In genomic region chr14:13961401-13962112, GRCm38 (mm10) we compare ENCODE assay signal across 8 mouse cellular contexts. TPM values are rescaled to one million over a fixed set of nuclear protein-coding genes. Genes with fewer than 3 reads are reported as not detected.
A peak's percentile ranks its signal among the peaks of the same experiment; 100 is the strongest.
DNase-seq lines count a peak whose midpoint lies in the region; ATAC-seq and TF ChIP-seq lines count a peak whose summit lies in the region.

TSS of gene Atxn7 (plus strand) at chr14:13961440.
TSS of gene Thoc7 (minus strand) at chr14:13961852.

- peak; percentile 52 for DNase-seq in neural tube, embryonic 11.5 days (ENCODE audit: low spot score)
- DNase-seq in thymus, adult 18-20 months: peak; percentile 36 to 44

- no peaks in the 10 kb centered on the region for H3K4me1 ChIP-seq in bone marrow, adult 2 months (ENCODE audit: control insufficient read depth, insufficient read depth, low read length)
- peaks cover 17% of the 10 kb centered on the region; the same call in 1 of the 2 replicates for H3K4me1 ChIP-seq in heart, embryonic 12.5 days (replicated peaks)
- H3K4me1 ChIP-seq in kidney, embryonic 16.5 days (ENCODE audit: insufficient read depth, low read length): peaks cover 15% of the 10 kb centered on the region
- H3K4me1 ChIP-seq in liver, embryonic 15.5 days (replicated peaks): peaks cover 40% of the 10 kb centered on the region
- peaks cover 4% of the 10 kb centered on the region for H3K4me1 ChIP-seq in neural tube, embryonic 11.5 days (ENCODE audit: control insufficient read depth, insufficient read depth, low read length)

- peak within 1 kb of the TSS; percentile 85 for H3K4me3 ChIP-seq in bone marrow, adult 2 months (replicated peaks; ENCODE audit: control insufficient read depth, low read depth, low read length)
- H3K4me3 ChIP-seq in heart, embryonic 12.5 days: peak within 1 kb of the TSS; percentile 97
- H3K4me3 ChIP-seq in kidney, embryonic 16.5 days (ENCODE audit: low read length): peak within 1 kb of the TSS; percentile 88
- H3K4me3 ChIP-seq in liver, embryonic 15.5 days (replicated peaks): peak within 1 kb of the TSS; percentile 90
- H3K4me3 ChIP-seq in neural tube, embryonic 11.5 days (ENCODE audit: low read depth, low read length): peak within 1 kb of the TSS; percentile 93

- TF ChIP-seq CTCF in bone marrow, adult 2 months (IDR thresholded peaks at IDR 0.05; ENCODE audit: control insufficient read depth, insufficient read depth, low read length): no peak

- 5% methylated on average over 48 of the region's 56 CpGs for WGBS in bone marrow, adult 2 months
- 5% methylated on average over 46 of the region's 56 CpGs for WGBS in heart, embryonic 12.5 days
- 4% methylated on average over 45 of the region's 56 CpGs for WGBS in kidney, embryonic 16.5 days
- 1% methylated on average over 52 of the region's 56 CpGs for WGBS in liver, embryonic 15.5 days (ENCODE audit: insufficient replicate concordance)
- WGBS in neural tube, embryonic 11.5 days: 7% methylated on average over 37 of the region's 56 CpGs

- peak within 1 kb of the TSS; percentile 93 for H3K27ac ChIP-seq in bone marrow, adult 2 months (ENCODE audit: control insufficient read depth, insufficient read depth, low read depth, low read length, poor library complexity)
- H3K27ac ChIP-seq in heart, embryonic 12.5 days (ENCODE audit: poor library complexity, severe bottlenecking): peak within 1 kb of the TSS; percentile 63
- H3K27ac ChIP-seq in kidney, embryonic 16.5 days (ENCODE audit: low read length): peak within 1 kb of the TSS; percentile 90
- H3K27ac ChIP-seq in liver, embryonic 15.5 days (replicated peaks): peak within 1 kb of the TSS; percentile 82
- peak within 1 kb of the TSS; percentile 77 for H3K27ac ChIP-seq in neural tube, embryonic 11.5 days (ENCODE audit: low read depth, low read length)

- peaks cover 6% of the 10 kb centered on the region; the same call in 1 of the 2 replicates for H3K27me3 ChIP-seq in heart, embryonic 12.5 days (replicated peaks)
- no peaks in the 10 kb centered on the region for H3K27me3 ChIP-seq in kidney, embryonic 16.5 days (ENCODE audit: insufficient read depth, low read length)
- H3K27me3 ChIP-seq in liver, embryonic 15.5 days: no peaks in the 10 kb centered on the region
- H3K27me3 ChIP-seq in neural tube, embryonic 11.5 days (ENCODE audit: control insufficient read depth, insufficient read depth, low read length): no peaks in the 10 kb centered on the region

- no peaks in the 10 kb centered on the region for H3K9me3 ChIP-seq in heart, embryonic 12.5 days (replicated peaks)
- no peaks in the 10 kb centered on the region for H3K9me3 ChIP-seq in kidney, embryonic 16.5 days (ENCODE audit: low read length)
- no peaks in the 10 kb centered on the region for H3K9me3 ChIP-seq in liver, embryonic 15.5 days (replicated peaks)
- no peaks in the 10 kb centered on the region for H3K9me3 ChIP-seq in neural tube, embryonic 11.5 days (ENCODE audit: control insufficient read depth, low read length)

- TF ChIP-seq POLR2A in bone marrow, adult 2 months (IDR thresholded peaks at IDR 0.05; ENCODE audit: borderline replicate concordance, control insufficient read depth, low read depth, low read length): peak; percentile 12; the same call in 1 of the 2 replicates

- H3K36me3 ChIP-seq in heart, embryonic 12.5 days: no peaks in the 10 kb centered on the region; the same call in 1 of the 2 replicates
- no peaks in the 10 kb centered on the region for H3K36me3 ChIP-seq in kidney, embryonic 16.5 days (ENCODE audit: insufficient read depth, low read length)
- no peaks in the 10 kb centered on the region for H3K36me3 ChIP-seq in liver, embryonic 15.5 days (replicated peaks)
- H3K36me3 ChIP-seq in neural tube, embryonic 11.5 days (ENCODE audit: control insufficient read depth, insufficient read depth, low read length): no peaks in the 10 kb centered on the region

- ATAC-seq in CD4-positive, CD25-positive, alpha-beta regulatory T cell, adult 4 months: peak; percentile 25
- peak; percentile 48 for ATAC-seq in erythroblast, adult 5-6 weeks (replicated peaks; ENCODE audit: low FRiP score, poor library complexity, severe bottlenecking)
- ATAC-seq in heart, embryonic 12.5 days (ENCODE audit: insufficient number of reproducible peaks, low FRiP score): peak; percentile 62
- ATAC-seq in kidney, embryonic 16.5 days (ENCODE audit: low FRiP score, low TSS enrichment): peak; percentile 65
- ATAC-seq in liver, embryonic 15.5 days (ENCODE audit: insufficient read depth): peak; percentile 78
- peak; percentile 66 for ATAC-seq in neural tube, embryonic 11.5 days (ENCODE audit: insufficient read depth, low FRiP score, low TSS enrichment)

- peak within 1 kb of the TSS; percentile 99 for H3K9ac ChIP-seq in heart, embryonic 12.5 days
- H3K9ac ChIP-seq in kidney, embryonic 16.5 days (replicated peaks; ENCODE audit: low read length): peak within 1 kb of the TSS; percentile 99
- peak within 1 kb of the TSS; percentile 94 for H3K9ac ChIP-seq in liver, embryonic 15.5 days
- H3K9ac ChIP-seq in neural tube, embryonic 11.5 days (ENCODE audit: low read length): peak within 1 kb of the TSS; percentile 99

- H3K4me2 ChIP-seq in heart, embryonic 12.5 days: peak within 1 kb of the TSS; percentile 83
- H3K4me2 ChIP-seq in kidney, embryonic 16.5 days (replicated peaks; ENCODE audit: low read depth, low read length): peak within 1 kb of the TSS; percentile 63
- H3K4me2 ChIP-seq in liver, embryonic 15.5 days: peak within 1 kb of the TSS; percentile 82
- peak within 1 kb of the TSS; percentile 55 for H3K4me2 ChIP-seq in neural tube, embryonic 11.5 days (ENCODE audit: low read depth)

RNA-seq across cellular contexts. Expression of gene Atxn7, which starts in this region (rescaled TPM):
- polyA plus RNA-seq in CD4-positive, CD25-positive, alpha-beta regulatory T cell, adult 4 months (2017; shearing (Covaris generic)): 10 to 100 TPM; 12.0 to 13.9 TPM
- polyA plus RNA-seq in bone marrow, adult 2 months (2011; ENCODE audit: insufficient read depth, insufficient read length, low replicate concordance, missing spikeins): 6.7 and 22.4 TPM in 2 replicates
- 2.3 and 5.2 TPM in 2 replicates for total RNA-seq in erythroblast, adult 5-6 weeks (2015; ENCODE audit: low replicate concordance)
- 3.0 and 4.6 TPM in 2 replicates for total RNA-seq in erythroblast, adult 5-6 weeks (2017; ENCODE audit: low replicate concordance)
- 3.9 and 4.3 TPM in 2 replicates for polyA plus RNA-seq in heart, embryonic 12.5 days (2016; fragmentation: Nextera tagmentation; extraction: Ambion mirVana)
- polyA plus RNA-seq in kidney, embryonic 16.5 days (2015; fragmentation: Nextera tagmentation; extraction: Ambion mirVana): 3.4 and 4.4 TPM in 2 replicates
- polyA plus RNA-seq in liver, embryonic 15.5 days (2015; fragmentation: Nextera tagmentation; extraction: Ambion mirVana): 0.94 and 1.5 TPM in 2 replicates
- 3.9 and 4.8 TPM in 2 replicates for polyA plus RNA-seq in neural tube, embryonic 11.5 days (2014; fragmentation: Nextera tagmentation; extraction: Ambion mirVana)

RNA-seq across cellular contexts. Expression of gene Thoc7, which starts in this region (rescaled TPM):
- polyA plus RNA-seq in CD4-positive, CD25-positive, alpha-beta regulatory T cell, adult 4 months (2017; shearing (Covaris generic)): 100 to 1,000 TPM; 113 to 135 TPM
- 63.9 and 71.1 TPM in 2 replicates for polyA plus RNA-seq in bone marrow, adult 2 months (2011; ENCODE audit: insufficient read depth, insufficient read length, low replicate concordance, missing spikeins)
- 44.8 and 92.2 TPM in 2 replicates for total RNA-seq in erythroblast, adult 5-6 weeks (2015; ENCODE audit: low replicate concordance)
- total RNA-seq in erythroblast, adult 5-6 weeks (2017; ENCODE audit: low replicate concordance): 69.8 and 91.3 TPM in 2 replicates
- polyA plus RNA-seq in heart, embryonic 12.5 days (2016; fragmentation: Nextera tagmentation; extraction: Ambion mirVana): 146 and 159 TPM in 2 replicates
- 155 and 170 TPM in 2 replicates for polyA plus RNA-seq in kidney, embryonic 16.5 days (2015; fragmentation: Nextera tagmentation; extraction: Ambion mirVana)
- polyA plus RNA-seq in liver, embryonic 15.5 days (2015; fragmentation: Nextera tagmentation; extraction: Ambion mirVana): 63.4 and 72.1 TPM in 2 replicates
- polyA plus RNA-seq in neural tube, embryonic 11.5 days (2014; fragmentation: Nextera tagmentation; extraction: Ambion mirVana): 225 and 238 TPM in 2 replicates

Comparison
In these comparisons a context has a peak if more than half of its experiments do, and no peak if none do; other contexts are left out.
1. Peak in every context shown above with its lines: DNase-seq, ATAC-seq, H3K4me3 ChIP-seq and H3K27ac ChIP-seq.
2. ATAC-seq: peak in every context shown above with its lines; median percentile 78 in liver, embryonic 15.5 days; 66 in neural tube, embryonic 11.5 days; 65 in kidney, embryonic 16.5 days; 62 in heart, embryonic 12.5 days; 48 in erythroblast, adult 5-6 weeks; 25 in CD4-positive, CD25-positive, alpha-beta regulatory T cell, adult 4 months.